Mouse (Mus musculus): Measurements from ENCODE around the gene Unc5cl. TPM values are rescaled to one million over a fixed set of nuclear protein-coding genes. Genes with fewer than 3 reads are reported as not detected.
"Not testable (repeated sequence)": the region's sequence is repeated elsewhere in the genome, so short reads cannot be mapped to it uniquely, and the experiment has no call there.

Unc5cl gene
- polyA plus RNA-seq, 1 experiment = 1.5 TPM

DNA sequence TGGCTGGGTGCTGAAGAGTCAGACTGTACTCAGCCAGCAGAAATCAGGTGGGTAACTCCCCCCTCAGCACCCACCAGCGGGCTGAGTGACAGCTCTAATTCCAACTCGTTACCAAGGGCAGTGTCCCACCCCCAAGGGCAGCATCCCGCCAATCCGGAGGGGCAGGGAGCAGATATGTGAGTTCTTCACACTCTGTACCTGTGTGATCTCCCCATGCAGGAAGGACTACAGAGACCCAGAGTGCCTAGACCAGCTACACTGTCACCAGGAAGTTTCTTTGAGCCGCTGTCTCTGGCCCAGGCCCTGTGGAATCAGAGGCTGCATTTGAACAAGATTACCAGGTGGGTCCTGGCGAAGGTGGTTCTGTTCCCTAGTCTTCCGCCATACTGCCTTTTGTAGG, 511 bp upstream of the Unc5cl start:
- no peaks in the 10 kb centered on the region for H3K9me3 ChIP-seq (ENCODE audit: control insufficient read depth, low read length)
- peaks cover 22% of the 10 kb centered on the region for H3K36me3 ChIP-seq (ENCODE audit: control insufficient read depth)
- TF ChIP-seq TAL1 (IDR thresholded peaks at IDR 0.05; ENCODE audit: low read length) (no peak), GATA1 (IDR thresholded peaks at IDR 0.05; ENCODE audit: low read length) (no peak)
- H3K4me3 ChIP-seq (replicated peaks) = peak overlapping the region; percentile 68
- H3K4me1 ChIP-seq (ENCODE audit: control insufficient read depth) = peaks cover 90% of the 10 kb centered on the region
- no peaks in the 10 kb centered on the region for H3K27me3 ChIP-seq (ENCODE audit: control insufficient read depth)

DNA sequence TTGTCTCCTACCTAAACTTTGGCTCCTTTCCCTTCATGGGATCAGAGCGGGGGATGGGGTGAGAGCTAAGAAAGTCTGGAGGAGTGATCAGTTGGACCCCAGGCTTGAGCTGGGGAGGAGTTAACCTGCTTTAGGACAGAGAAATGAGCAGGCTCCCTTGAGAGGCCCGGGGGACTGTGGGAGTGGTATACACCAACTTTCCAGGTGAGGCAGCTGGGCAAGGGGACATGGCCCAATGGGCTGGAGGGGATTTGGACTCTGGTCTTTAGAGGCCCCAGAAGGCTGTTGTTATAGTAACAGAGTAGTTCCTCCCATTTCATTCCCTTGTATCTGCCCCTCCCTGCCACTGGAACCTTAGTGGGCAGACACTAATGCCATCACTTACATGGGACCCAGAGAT, 1.3 kb downstream of the Unc5cl start:
- Histone ChIP-seq H3K27me3 (ENCODE audit: control insufficient read depth) (no peaks in the 10 kb centered on the region), H3K4me1 (ENCODE audit: control insufficient read depth) (peaks cover 77% of the 10 kb centered on the region), H3K9me3 (ENCODE audit: control insufficient read depth, low read length) (no peaks in the 10 kb centered on the region), H3K36me3 (ENCODE audit: control insufficient read depth) (peaks cover 20% of the 10 kb centered on the region), H3K4me3 (replicated peaks) (peak overlapping the region; percentile 68)
- TF ChIP-seq GATA1 (IDR thresholded peaks at IDR 0.05; ENCODE audit: low read length) = no peak
- no peak for TF ChIP-seq TAL1 (IDR thresholded peaks at IDR 0.05; ENCODE audit: low read length)

DNA sequence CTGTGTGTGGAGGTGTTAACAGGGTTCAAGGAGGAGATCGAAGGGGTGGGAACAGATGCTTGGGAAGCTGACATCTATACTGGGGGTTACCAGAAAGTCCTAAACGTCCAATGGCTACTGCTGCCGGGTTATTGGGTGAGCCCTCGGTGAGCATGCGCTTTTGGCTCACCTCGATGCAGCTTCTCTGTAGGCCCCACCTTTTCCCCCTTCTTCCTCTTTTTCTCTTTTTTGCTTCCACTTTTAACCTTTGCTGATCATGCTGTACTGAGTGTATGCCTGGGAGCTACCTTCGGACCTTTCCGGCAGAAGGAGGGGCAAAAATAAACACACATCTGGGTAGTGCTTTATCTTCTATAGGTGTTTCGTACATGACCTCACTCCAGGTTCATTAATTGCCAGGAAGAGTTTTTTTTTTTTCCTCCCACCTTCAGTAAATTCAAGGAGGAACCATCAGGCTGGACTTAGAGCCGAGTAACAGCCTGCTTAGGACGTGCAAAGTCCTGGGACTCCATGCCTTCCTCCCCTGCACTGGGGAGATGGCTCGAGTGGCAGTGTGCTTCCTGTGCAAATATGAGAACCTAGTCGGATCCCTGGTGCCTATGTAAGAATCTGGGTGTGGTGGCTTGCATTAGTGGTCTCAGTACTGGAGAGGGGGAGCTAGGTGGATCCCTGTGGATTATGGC, 3.4 kb downstream of the Unc5cl start:
- Histone ChIP-seq H3K4me3 (replicated peaks) (no peak overlapping the region), H3K27me3 (ENCODE audit: control insufficient read depth) (no peaks in the 10 kb centered on the region), H3K4me1 (ENCODE audit: control insufficient read depth) (peaks cover 64% of the 10 kb centered on the region), H3K36me3 (ENCODE audit: control insufficient read depth) (peaks cover 28% of the 10 kb centered on the region), H3K9me3 (ENCODE audit: control insufficient read depth, low read length) (no peaks in the 10 kb centered on the region)
- TF ChIP-seq TAL1 (IDR thresholded peaks at IDR 0.05; ENCODE audit: low read length) (no peak), GATA1 (IDR thresholded peaks at IDR 0.05; ENCODE audit: low read length) (no peak)

DNA sequence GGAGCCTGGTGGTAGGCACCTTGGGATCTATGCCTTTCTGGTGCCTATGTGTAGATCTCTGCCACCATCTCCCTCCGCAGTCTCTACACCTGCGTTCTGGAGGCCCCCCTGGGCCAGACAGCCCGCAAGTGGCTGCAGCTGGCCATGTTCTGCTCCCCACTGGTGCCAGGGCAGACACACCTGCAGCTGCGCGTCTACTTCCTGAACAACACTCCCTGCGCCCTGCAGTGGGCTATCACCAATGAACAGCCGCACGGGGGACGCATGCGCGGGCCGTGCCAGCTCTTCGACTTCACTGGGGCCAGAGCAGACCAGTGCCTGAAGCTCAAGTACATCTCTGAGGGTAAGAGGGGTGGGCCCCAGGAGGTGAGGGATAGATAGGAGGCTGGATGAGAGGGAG, 7.4 kb downstream of the Unc5cl start:
- no peak overlapping the region for H3K4me3 ChIP-seq (replicated peaks)
- peaks cover 47% of the 10 kb centered on the region for H3K36me3 ChIP-seq (ENCODE audit: control insufficient read depth)
- no peaks in the 10 kb centered on the region for H3K9me3 ChIP-seq (ENCODE audit: control insufficient read depth, low read length)
- peaks cover 35% of the 10 kb centered on the region for H3K4me1 ChIP-seq (ENCODE audit: control insufficient read depth)
- TF ChIP-seq TAL1 (IDR thresholded peaks at IDR 0.05; ENCODE audit: low read length) (no peak), GATA1 (IDR thresholded peaks at IDR 0.05; ENCODE audit: low read length) (no peak)
- peaks cover 11% of the 10 kb centered on the region for H3K27me3 ChIP-seq (ENCODE audit: control insufficient read depth)

DNA sequence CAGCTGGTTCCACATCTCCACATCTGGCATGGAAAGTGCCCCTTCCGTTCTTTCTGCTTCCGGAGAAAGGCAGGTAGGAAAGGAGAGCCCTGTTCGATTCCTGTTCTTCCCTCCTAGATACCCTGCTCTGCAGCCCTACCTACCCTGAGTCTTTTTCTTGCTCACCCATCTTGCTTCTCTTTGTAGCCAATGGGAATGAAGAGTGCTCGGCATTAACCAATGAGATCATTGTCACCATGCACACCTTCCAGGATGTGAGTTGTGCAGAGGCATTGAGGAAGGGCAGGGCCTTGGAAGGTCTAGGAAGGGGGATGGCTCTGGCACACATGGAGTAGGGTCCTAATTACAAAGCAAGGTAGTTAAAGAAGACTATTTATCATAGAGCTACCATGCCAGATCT, 8.7 kb downstream of the Unc5cl start:
- peaks cover 49% of the 10 kb centered on the region for H3K36me3 ChIP-seq (ENCODE audit: control insufficient read depth)
- peaks cover 19% of the 10 kb centered on the region for H3K27me3 ChIP-seq (ENCODE audit: control insufficient read depth)
- H3K9me3 ChIP-seq (ENCODE audit: control insufficient read depth, low read length) = no peaks in the 10 kb centered on the region
- TF ChIP-seq TAL1 (IDR thresholded peaks at IDR 0.05; ENCODE audit: low read length) (no peak), GATA1 (IDR thresholded peaks at IDR 0.05; ENCODE audit: low read length) (no peak)
- H3K4me3 ChIP-seq (replicated peaks) = no peak overlapping the region
- peaks cover 33% of the 10 kb centered on the region for H3K4me1 ChIP-seq (ENCODE audit: control insufficient read depth)

GRCm38 (mm10) chr17:48466769-48467394, 12.2 kb downstream of the Unc5cl start:
- Histone ChIP-seq H3K4me1 (ENCODE audit: control insufficient read depth) (peaks cover 25% of the 10 kb centered on the region), H3K4me3 (replicated peaks) (peak overlapping the region; percentile 61), H3K36me3 (ENCODE audit: control insufficient read depth) (peaks cover 30% of the 10 kb centered on the region), H3K27me3 (ENCODE audit: control insufficient read depth) (peaks cover 21% of the 10 kb centered on the region), H3K9me3 (ENCODE audit: control insufficient read depth, low read length) (no peaks in the 10 kb centered on the region)
- no peak for TF ChIP-seq TAL1 (IDR thresholded peaks at IDR 0.05; ENCODE audit: low read length)
- TF ChIP-seq GATA1 (IDR thresholded peaks at IDR 0.05; ENCODE audit: low read length) = no peak

- Histone ChIP-seq H3K4me3 (replicated peaks) (peak overlapping the region; percentile 61), H3K36me3 (ENCODE audit: control insufficient read depth) (peaks cover 26% of the 10 kb centered on the region), H3K9me3 (ENCODE audit: control insufficient read depth, low read length) (no peaks in the 10 kb centered on the region), H3K4me1 (ENCODE audit: control insufficient read depth) (peaks cover 22% of the 10 kb centered on the region), H3K27me3 (ENCODE audit: control insufficient read depth) (peaks cover 21% of the 10 kb centered on the region)
- TF ChIP-seq TAL1 (IDR thresholded peaks at IDR 0.05; ENCODE audit: low read length) = no peak
- TF ChIP-seq GATA1 (IDR thresholded peaks at IDR 0.05; ENCODE audit: low read length) = no peak
Observed at GRCm38 (mm10) chr17:48467395-48468231, 12.9 kb downstream of the Unc5cl start.

DNA sequence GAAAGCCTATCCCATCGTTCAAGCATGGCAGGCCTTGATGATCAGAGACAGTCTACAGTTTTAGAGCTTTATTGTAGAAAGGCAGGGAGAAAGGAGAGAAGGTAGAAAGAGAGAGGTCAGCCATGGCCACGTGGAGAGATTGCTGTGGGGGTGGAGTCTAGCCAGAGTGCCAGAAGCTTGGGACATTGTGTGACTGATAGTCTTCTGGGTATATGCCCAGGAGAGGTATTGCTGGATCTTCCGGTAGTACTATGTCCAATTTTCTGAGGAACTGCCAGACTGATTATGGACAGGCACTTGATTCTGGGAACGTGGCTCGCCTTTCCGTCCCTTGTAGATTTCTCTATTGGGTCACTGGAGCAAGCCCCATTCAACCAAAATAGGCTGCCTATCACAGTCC, 19.6 kb downstream of the Unc5cl start:
- H3K27me3 ChIP-seq (ENCODE audit: control insufficient read depth); H3K4me1 ChIP-seq (ENCODE audit: control insufficient read depth); H3K9me3 ChIP-seq (ENCODE audit: control insufficient read depth, low read length); H3K4me3 ChIP-seq (replicated peaks); H3K36me3 ChIP-seq (ENCODE audit: control insufficient read depth): not testable (repeated sequence)

DNA sequence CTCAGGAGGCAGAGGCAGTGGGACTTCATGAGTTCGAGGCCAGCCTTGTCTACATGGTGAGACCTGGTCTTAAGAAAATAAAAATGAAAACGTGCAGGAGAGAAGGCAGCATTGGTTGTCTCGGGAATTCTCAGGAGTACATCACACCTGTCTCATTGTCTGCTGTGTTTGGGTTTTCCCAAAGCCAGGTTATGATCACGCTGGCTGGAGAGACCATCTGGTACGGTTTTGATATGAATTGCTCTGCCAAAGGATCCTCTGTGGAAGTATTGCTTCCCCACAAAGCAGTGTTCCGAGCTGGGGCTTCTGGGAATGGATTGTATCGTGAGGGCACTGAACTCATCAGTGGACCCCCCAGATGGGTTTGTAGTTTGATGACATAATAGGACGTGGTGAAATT, 20.7 kb downstream of the Unc5cl start:
- Histone ChIP-seq H3K4me1 (ENCODE audit: control insufficient read depth) (no peaks in the 10 kb centered on the region), H3K9me3 (ENCODE audit: control insufficient read depth, low read length) (no peaks in the 10 kb centered on the region), H3K27me3 (ENCODE audit: control insufficient read depth) (no peaks in the 10 kb centered on the region), H3K36me3 (ENCODE audit: control insufficient read depth) (no peaks in the 10 kb centered on the region), H3K4me3 (replicated peaks) (no peak overlapping the region)
- TF ChIP-seq GATA1 (IDR thresholded peaks at IDR 0.05; ENCODE audit: low read length) (no peak), TAL1 (IDR thresholded peaks at IDR 0.05; ENCODE audit: low read length) (no peak)

Measured in erythroblast, embryonic 14.5 days (primary cell).